Mouse (Mus musculus) thymus, postnatal 4 days (tissue): ENCODE measurements around the gene Cpsf3.

Source experiments
- DNase-seq: peaks from one replicate; pipeline ENCODE4 v3.0.0; 2021

Gene Cpsf3

DNA sequence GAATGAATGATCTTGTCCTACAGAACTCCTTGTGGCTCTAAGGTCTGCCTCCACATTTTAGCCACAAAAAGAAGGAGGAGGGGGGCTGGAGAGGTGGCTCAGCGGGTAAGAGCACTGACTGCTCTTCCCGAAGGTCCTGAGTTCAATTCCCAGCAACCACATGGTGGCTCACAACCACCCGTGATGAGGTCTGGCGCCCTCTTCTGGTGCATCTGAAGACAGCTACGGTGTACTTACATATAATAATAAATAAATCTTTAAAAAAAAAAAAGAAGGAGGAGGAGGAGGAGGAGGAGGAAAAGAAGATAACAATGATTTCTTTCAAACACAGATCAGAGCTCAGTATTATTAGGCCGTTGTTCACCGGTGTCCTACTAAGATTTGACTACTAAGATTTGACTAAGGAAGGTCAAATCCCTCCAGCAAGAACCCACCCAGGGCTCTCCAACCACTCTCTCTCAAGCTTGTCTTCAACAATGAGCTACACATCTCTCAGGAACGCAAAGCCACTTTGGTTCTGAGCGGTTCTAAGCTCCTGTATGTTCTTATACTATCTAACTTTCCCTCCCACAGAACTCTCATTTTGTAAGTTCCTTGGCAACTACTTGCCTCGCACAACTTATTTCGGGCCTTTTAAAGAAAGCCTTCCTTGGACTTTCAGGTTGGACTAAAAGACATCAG lies at the start of gene Cpsf3:
Cpsf3 (plus strand) TSS at position 631 of the 681 bp plus-strand sequence.
- DNase-seq = peak; percentile 35

DNA sequence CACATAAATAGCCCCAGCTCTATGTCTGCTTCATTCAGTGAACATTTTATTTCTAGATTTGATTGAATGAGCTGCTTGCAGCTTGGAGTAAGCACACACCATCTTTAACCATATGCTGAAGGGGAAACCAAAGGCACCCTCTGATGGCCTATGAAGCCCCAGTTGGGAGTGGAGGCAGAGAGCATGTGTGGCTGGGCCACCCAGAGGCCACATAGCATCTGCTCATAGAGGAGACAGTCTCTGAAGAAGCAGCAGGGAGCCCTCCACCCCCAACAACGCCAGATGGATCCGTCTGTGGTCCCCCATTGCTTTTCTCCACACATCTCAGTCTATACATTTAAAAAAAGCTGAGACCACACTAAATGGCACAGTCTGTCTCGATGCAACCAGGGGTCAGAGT lies 43.2 kb upstream of the Cpsf3 start:
- no peak for DNase-seq

GRCm38 (mm10) chr12:21244375-21244960 lies 40.7 kb upstream of the Cpsf3 start:
- no peak for DNase-seq

DNA sequence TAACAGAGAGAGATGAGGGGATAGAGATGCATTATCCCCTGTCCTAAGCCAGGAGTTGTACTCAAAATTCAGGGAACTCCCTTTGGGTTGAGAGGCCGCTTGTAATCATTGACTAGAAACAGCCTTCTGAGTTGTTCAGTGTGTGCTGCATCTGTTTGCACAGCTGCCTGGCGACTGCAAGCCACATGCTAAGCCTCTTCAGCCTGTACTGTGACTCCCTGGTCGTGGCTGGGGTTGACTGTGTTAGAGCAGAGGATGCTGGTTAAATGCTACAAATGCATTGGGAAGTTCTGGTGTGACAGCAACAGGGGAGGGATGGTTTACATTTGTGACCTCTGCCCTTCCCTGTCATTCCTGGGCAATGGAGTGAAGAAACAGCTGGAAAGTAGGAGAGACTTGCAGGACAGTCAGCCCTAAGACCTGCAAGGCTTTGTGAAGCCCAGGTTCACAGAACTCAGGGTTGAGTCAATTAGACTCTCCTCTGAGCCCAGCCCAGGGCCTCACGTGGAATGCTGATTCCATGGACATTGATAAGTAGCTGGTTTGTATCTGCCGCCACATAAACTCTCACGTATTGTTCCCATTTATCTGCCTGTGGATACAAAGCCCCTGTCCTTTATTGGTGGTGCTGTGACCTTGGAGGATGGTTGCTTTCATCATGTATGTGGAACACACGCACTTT lies 37.3 kb upstream of the Cpsf3 start:
- DNase-seq = no peak

DNA sequence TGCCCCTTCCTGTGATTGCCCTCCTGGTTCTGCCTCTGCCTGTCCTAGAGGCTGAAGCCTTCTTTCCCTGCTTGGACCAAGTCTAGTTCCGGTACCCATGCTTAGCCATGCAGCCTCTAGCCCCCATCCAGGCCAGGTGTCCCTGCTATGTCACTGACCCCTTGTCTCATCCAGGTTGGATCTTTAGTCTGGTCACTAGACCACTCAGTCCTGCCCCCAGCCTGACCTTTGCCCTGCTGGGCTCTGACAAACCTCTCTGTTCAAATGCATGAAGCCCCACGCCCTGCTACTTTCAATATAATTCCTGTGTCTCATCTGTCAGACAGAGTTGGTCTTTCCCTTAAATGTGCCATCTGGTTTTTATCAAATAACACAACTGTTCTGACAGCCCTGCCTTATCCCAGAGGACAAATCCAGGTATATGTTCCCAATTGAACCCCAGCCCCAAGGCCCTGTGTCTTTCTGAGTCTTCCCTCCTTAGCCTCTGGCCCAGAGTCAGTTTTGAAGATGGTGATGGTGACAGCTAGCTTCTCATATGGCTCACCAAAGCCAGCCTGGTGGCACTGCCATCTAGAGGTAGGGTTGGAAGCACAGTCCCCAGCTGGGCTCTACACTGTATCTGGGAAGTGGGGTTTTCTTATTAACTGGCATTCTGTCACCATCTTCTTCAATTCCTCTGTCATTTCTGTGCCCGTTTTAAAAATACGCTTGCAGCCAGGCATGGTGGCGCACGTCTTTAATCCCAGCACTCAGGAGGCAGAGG lies 24.5 kb upstream of the Cpsf3 start:
- DNase-seq = peak; percentile 61

DNA sequence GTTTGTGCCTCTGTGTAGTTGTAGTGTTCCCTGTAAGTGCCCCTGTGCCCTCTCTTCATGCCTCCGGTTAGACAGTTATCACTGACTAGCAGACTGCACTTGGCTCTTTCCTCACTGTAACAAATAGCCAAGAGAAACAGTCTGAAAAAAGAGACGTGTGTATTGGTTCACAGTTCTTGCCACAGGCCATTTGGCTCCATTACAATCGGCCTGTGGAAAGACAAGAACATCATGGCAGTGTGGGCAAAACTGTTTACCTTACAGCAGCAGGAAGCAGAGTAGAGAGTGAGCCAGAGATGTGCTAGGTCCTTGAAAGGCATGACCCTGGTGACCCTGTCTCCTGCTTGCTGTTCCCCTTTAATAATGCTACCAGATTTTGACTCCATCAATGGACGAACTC lies 23.7 kb upstream of the Cpsf3 start:
- DNase-seq = no peak

GRCm38 (mm10) chr12:21263256-21263655 lies 21.9 kb upstream of the Cpsf3 start:
- DNase-seq = no peak

- no peak for DNase-seq
Observed at GRCm38 (mm10) chr12:21264241-21264640, 20.9 kb upstream of the Cpsf3 start.

GRCm38 (mm10) chr12:21264970-21265369 lies 20.2 kb upstream of the Cpsf3 start:
- no peak for DNase-seq

- no peak for DNase-seq
Observed at GRCm38 (mm10) chr12:21265501-21265900, 19.7 kb upstream of the Cpsf3 start.

GRCm38 (mm10) chr12:21265946-21266783 lies 19.0 kb upstream of the Cpsf3 start:
- peak; percentile 68 for DNase-seq

GRCm38 (mm10) chr12:21266784-21267098 lies 18.4 kb upstream of the Cpsf3 start:
- no peak for DNase-seq

GRCm38 (mm10) chr12:21268083-21268616 lies 17.0 kb upstream of the Cpsf3 start:
- no peak for DNase-seq

GRCm38 (mm10) chr12:21274446-21274845 lies 10.7 kb upstream of the Cpsf3 start:
- no peak for DNase-seq

- no peak for DNase-seq
Observed at GRCm38 (mm10) chr12:21277352-21277864, 7.8 kb upstream of the Cpsf3 start.

DNA sequence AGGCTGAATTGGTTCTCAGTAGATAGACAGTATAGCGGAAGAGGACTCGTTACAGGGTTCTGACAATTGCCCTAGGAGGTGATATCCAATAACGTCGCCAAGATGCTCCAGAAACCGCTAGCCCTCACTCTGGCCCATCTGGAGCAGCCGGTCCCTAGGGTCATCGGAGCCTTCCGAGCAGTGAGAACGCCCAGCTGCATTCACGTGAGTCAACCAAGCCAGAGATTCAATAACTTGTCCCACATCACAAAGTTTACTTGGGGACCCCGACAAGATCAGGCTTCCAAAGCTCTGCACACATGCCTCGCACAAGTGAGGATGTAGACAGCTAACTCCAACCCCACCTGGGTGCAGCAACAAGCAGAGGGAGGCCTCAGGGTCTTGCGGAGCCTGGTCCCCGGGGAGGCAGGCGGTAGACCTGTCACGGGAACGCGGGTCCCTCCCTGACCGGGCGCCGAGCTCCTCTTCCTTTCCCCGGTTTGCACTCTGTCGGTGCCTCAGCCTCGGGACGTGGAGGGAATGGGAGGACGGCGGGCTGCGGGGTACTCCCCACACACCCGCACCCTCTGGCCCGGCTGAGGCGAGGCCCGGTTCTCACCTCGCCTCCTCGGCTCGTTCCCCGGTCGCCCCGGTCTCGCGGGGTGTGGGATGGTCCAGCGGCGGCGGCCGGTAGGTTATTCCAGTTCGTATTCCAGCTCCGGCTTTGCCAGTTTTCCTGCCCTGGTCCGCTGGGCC lies 484 bp downstream of the Cpsf3 start:
- DNase-seq = no peak

DNA sequence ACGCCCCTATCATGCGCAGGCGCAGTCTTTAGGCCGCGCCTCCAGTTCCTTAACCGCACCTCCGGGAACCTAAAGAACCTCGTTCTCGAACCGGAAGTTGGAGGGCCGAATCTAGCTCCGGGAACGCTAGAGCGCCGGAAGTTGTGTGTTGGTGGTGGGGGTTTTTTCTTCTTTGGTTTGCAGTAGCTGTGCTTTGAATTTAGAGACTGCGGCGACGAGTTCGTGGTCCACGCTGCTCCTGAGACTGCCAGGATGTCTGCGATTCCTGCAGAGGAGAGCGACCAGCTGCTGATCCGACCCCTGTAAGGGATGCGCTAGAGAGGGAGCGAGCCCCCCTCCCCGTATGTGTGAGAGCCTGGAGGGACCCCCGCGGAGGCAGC lies 1.0 kb downstream of the Cpsf3 start, which contains the start of gene Itgb1bp1:
Itgb1bp1 (minus strand) TSS at position 42 of the 380 bp plus-strand sequence.
- DNase-seq = peak; percentile 99

DNA sequence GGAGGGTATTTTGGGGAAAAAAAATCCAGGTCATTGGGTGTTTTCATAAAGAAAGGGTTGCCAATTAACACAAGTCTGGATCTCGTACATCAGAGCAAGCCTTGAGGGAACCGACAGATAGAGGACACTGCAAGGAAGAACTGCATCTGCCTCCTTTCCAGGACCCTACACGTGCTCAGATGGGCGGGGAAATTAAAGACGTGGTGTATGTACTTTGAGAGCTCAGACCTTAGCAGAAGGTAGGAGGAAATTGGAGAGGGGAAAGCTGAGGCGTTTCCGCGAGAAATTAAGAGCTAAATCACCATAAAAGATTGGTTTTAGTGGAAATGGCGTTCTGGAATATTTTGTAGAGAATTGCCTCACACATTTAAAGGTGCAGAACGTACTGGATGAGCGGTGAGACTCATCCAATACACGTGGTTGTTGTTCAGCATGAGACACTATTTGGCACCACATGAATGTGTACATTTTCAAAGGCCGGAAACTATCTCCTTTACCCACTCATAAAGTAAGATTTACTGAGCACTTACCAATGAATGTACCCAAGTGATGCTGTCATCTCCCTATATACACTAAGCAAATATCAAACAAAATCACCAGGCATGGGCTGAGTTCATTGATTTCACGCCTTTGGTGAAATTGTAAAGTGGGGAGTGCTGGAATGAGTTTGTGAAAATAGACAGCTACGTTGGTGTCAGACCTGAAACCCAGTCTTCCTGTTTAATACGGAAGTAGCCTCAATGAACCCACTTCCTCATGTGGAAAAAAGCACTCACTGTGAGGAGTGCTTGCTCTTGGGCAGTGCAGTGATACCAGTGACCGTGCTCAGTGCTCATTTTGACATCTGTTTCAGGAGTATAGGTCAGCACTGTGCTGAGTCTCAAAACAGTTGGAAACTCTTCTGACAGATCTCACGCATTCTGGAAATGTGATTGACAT lies 1.8 kb downstream of the Cpsf3 start:
- DNase-seq = peak; percentile 28

DNA sequence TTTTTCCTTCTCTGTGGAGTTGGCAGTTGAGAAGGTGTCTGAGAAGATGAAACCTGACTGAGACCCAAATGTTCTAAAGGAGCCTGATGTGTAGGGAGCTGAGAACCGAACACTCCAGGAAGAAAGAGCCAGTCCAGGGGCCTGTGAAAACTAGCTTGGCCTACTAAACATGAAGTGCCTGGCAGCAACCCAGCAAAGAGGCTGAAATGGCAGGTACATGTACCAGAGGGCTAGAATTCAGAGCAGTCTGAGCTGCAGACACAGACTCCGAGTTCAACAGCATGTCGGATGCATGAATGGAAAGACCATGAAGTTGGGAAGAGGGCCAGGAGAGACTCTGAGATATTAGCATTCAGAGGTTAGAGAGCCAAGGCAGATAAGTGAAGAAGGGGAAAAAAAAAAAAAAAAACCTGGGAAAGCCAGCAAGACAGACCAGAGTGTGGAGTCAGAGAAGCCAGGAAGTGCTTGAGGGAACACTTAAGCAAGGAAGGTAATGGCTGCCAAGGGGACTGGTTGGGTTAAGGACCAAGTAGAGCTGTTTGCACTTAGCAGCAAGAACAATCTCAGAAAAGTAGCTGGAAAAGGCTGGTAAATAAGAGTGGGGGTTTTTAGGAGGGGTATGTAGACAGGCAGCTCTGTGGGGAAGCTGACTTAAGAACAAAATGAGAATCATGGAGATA lies 3.7 kb downstream of the Cpsf3 start:
- no peak for DNase-seq

DNA sequence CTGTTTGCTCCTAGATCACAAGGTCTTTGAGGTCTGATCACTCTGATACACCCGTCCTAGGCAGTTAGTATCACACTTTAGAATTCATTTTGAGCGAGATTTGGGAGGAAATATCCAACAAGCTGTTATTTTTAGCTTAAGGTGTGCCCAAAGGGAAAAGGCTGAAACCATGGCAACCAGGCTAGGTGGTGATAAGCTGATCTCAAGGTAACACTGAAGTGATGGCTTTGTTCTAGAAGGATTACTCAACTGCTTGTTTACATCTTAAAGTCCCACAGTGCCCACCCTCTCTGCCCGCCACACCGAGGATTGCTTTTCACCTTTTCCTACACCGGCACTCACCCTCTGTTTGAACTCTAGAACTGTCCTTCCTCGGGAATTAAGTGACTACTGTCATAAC lies 4.5 kb downstream of the Cpsf3 start:
- no peak for DNase-seq
